Mouse (Mus musculus): Measurements from ENCODE around the gene Olfr150. TPM values are rescaled to one million over a fixed set of nuclear protein-coding genes. Genes with fewer than 3 reads are reported as not detected.
"Not testable (repeated sequence)": the region's sequence is repeated elsewhere in the genome, so short reads cannot be mapped to it uniquely, and the experiment has no call there.

The Olfr150 gene
- polyA plus RNA-seq (2014; fragmentation: Nextera tagmentation; extraction: Ambion mirVana), result not detected in 2 replicates

- no peaks in the 10 kb centered on the region for H3K9me3 ChIP-seq (ENCODE audit: control insufficient read depth, low read length)
- H3K9ac ChIP-seq (replicated peaks; ENCODE audit: low read depth, low read length), result no peak within 1 kb of the TSS
- no peaks in the 10 kb centered on the region for H3K4me1 ChIP-seq (ENCODE audit: control insufficient read depth, insufficient read depth, low read length)
- H3K27ac ChIP-seq (ENCODE audit: low read depth, low read length), result no peak within 1 kb of the TSS
- no peak within 1 kb of the TSS for H3K4me3 ChIP-seq (ENCODE audit: low read depth, low read length)
- H3K4me2 ChIP-seq (ENCODE audit: low read depth, low read length), result no peak within 1 kb of the TSS
- no peak for ATAC-seq (ENCODE audit: low read depth)
- H3K36me3 ChIP-seq (ENCODE audit: control insufficient read depth, insufficient read depth, low read length), result no peaks in the 10 kb centered on the region
- H3K27me3 ChIP-seq (ENCODE audit: control insufficient read depth, insufficient read depth, low read length), result no peaks in the 10 kb centered on the region
Observed at GRCm38 (mm10) chr9:39730678-39731077, at the start of gene Olfr150. Olfr150 (plus strand) TSS chr9:39730978.

GRCm38 (mm10) chr9:39701123-39701522 is 29.7 kb upstream of the Olfr150 start:
- 83% methylated on average over 7 of the region's 8 CpGs for WGBS
- H3K9me3 ChIP-seq (ENCODE audit: control insufficient read depth, low read length); H3K27ac ChIP-seq (ENCODE audit: low read depth, low read length); H3K4me3 ChIP-seq (ENCODE audit: low read depth, low read length); ATAC-seq (ENCODE audit: low read depth); H3K36me3 ChIP-seq (ENCODE audit: control insufficient read depth, insufficient read depth, low read length); H3K9ac ChIP-seq (replicated peaks; ENCODE audit: low read depth, low read length); H3K4me2 ChIP-seq (ENCODE audit: low read depth, low read length); H3K27me3 ChIP-seq (ENCODE audit: control insufficient read depth, insufficient read depth, low read length); H3K4me1 ChIP-seq (ENCODE audit: control insufficient read depth, insufficient read depth, low read length): not testable (repeated sequence)

GRCm38 (mm10) chr9:39707017-39707416 is 23.8 kb upstream of the Olfr150 start, which contains the start of gene Olfr149:
Olfr149 (minus strand) TSS chr9:39707117.
- H3K36me3 ChIP-seq (ENCODE audit: control insufficient read depth, insufficient read depth, low read length), result no peaks in the 10 kb centered on the region
- H3K9me3 ChIP-seq (ENCODE audit: control insufficient read depth, low read length), result no peaks in the 10 kb centered on the region
- no peaks in the 10 kb centered on the region for H3K4me1 ChIP-seq (ENCODE audit: control insufficient read depth, insufficient read depth, low read length)
- ATAC-seq (ENCODE audit: low read depth), result no peak
- no peaks in the 10 kb centered on the region for H3K27me3 ChIP-seq (ENCODE audit: control insufficient read depth, insufficient read depth, low read length)
- H3K4me2 ChIP-seq (ENCODE audit: low read depth, low read length), result no peak within 1 kb of the TSS
- no peak within 1 kb of the TSS for H3K4me3 ChIP-seq (ENCODE audit: low read depth, low read length)
- no peak within 1 kb of the TSS for H3K9ac ChIP-seq (replicated peaks; ENCODE audit: low read depth, low read length)
- H3K27ac ChIP-seq (ENCODE audit: low read depth, low read length), result no peak within 1 kb of the TSS

GRCm38 (mm10) chr9:39708958-39709357 is 21.8 kb upstream of the Olfr150 start:
- Histone ChIP-seq H3K27ac (ENCODE audit: low read depth, low read length) (no peak overlapping the region), H3K9ac (replicated peaks; ENCODE audit: low read depth, low read length) (no peak overlapping the region), H3K4me3 (ENCODE audit: low read depth, low read length) (no peak overlapping the region), H3K36me3 (ENCODE audit: control insufficient read depth, insufficient read depth, low read length) (no peaks in the 10 kb centered on the region), H3K27me3 (ENCODE audit: control insufficient read depth, insufficient read depth, low read length) (no peaks in the 10 kb centered on the region), H3K9me3 (ENCODE audit: control insufficient read depth, low read length) (no peaks in the 10 kb centered on the region), H3K4me2 (ENCODE audit: low read depth, low read length) (no peak overlapping the region), H3K4me1 (ENCODE audit: control insufficient read depth, insufficient read depth, low read length) (no peaks in the 10 kb centered on the region)
- WGBS, result 79% methylated on average over 3 of the region's 3 CpGs
- ATAC-seq (ENCODE audit: low read depth), result no peak

- H3K36me3 ChIP-seq (ENCODE audit: control insufficient read depth, insufficient read depth, low read length), result no peaks in the 10 kb centered on the region
- H3K9me3 ChIP-seq (ENCODE audit: control insufficient read depth, low read length), result no peaks in the 10 kb centered on the region
- no peaks in the 10 kb centered on the region for H3K4me1 ChIP-seq (ENCODE audit: control insufficient read depth, insufficient read depth, low read length)
- no peak within 1 kb of the TSS for H3K27ac ChIP-seq (ENCODE audit: low read depth, low read length)
- H3K27me3 ChIP-seq (ENCODE audit: control insufficient read depth, insufficient read depth, low read length), result no peaks in the 10 kb centered on the region
- no peak for ATAC-seq (ENCODE audit: low read depth)
- H3K4me2 ChIP-seq (ENCODE audit: low read depth, low read length), result no peak within 1 kb of the TSS
- H3K4me3 ChIP-seq (ENCODE audit: low read depth, low read length), result no peak within 1 kb of the TSS
- H3K9ac ChIP-seq (replicated peaks; ENCODE audit: low read depth, low read length), result no peak within 1 kb of the TSS
Observed at GRCm38 (mm10) chr9:39711053-39711452, 19.7 kb upstream of the Olfr150 start, which contains the start of gene Olfr965. Olfr965 (plus strand) TSS chr9:39711353.

- 92% methylated on average over 1 of the region's 1 CpGs for WGBS
- Histone ChIP-seq H3K9ac (replicated peaks; ENCODE audit: low read depth, low read length) (no peak overlapping the region), H3K27me3 (ENCODE audit: control insufficient read depth, insufficient read depth, low read length) (no peaks in the 10 kb centered on the region), H3K9me3 (ENCODE audit: control insufficient read depth, low read length) (no peaks in the 10 kb centered on the region), H3K4me2 (ENCODE audit: low read depth, low read length) (no peak overlapping the region), H3K36me3 (ENCODE audit: control insufficient read depth, insufficient read depth, low read length) (no peaks in the 10 kb centered on the region), H3K27ac (ENCODE audit: low read depth, low read length) (no peak overlapping the region), H3K4me1 (ENCODE audit: control insufficient read depth, insufficient read depth, low read length) (no peaks in the 10 kb centered on the region), H3K4me3 (ENCODE audit: low read depth, low read length) (no peak overlapping the region)
- ATAC-seq (ENCODE audit: low read depth), result no peak
Observed at GRCm38 (mm10) chr9:39740741-39741140, 10.0 kb downstream of the Olfr150 start.

- Histone ChIP-seq H3K27ac (ENCODE audit: low read depth, low read length) (no peak within 1 kb of the TSS), H3K9ac (replicated peaks; ENCODE audit: low read depth, low read length) (no peak within 1 kb of the TSS), H3K9me3 (ENCODE audit: control insufficient read depth, low read length) (no peaks in the 10 kb centered on the region), H3K4me3 (ENCODE audit: low read depth, low read length) (no peak within 1 kb of the TSS), H3K36me3 (ENCODE audit: control insufficient read depth, insufficient read depth, low read length) (no peaks in the 10 kb centered on the region), H3K27me3 (ENCODE audit: control insufficient read depth, insufficient read depth, low read length) (no peaks in the 10 kb centered on the region), H3K4me2 (ENCODE audit: low read depth, low read length) (no peak within 1 kb of the TSS), H3K4me1 (ENCODE audit: control insufficient read depth, insufficient read depth, low read length) (no peaks in the 10 kb centered on the region)
- no peak for ATAC-seq (ENCODE audit: low read depth)
Observed at GRCm38 (mm10) chr9:39745949-39746348, 15.2 kb downstream of the Olfr150 start, which contains the start of gene Olfr967. Olfr967 (plus strand) TSS chr9:39746249.

- Histone ChIP-seq H3K36me3 (ENCODE audit: control insufficient read depth, insufficient read depth, low read length) (no peaks in the 10 kb centered on the region), H3K4me3 (ENCODE audit: low read depth, low read length) (no peak overlapping the region), H3K4me2 (ENCODE audit: low read depth, low read length) (no peak overlapping the region), H3K4me1 (ENCODE audit: control insufficient read depth, insufficient read depth, low read length) (no peaks in the 10 kb centered on the region), H3K27me3 (ENCODE audit: control insufficient read depth, insufficient read depth, low read length) (no peaks in the 10 kb centered on the region), H3K9me3 (ENCODE audit: control insufficient read depth, low read length) (no peaks in the 10 kb centered on the region), H3K27ac (ENCODE audit: low read depth, low read length) (no peak overlapping the region), H3K9ac (replicated peaks; ENCODE audit: low read depth, low read length) (no peak overlapping the region)
- WGBS, result 80% methylated on average over 1 of the region's 1 CpGs
- ATAC-seq (ENCODE audit: low read depth), result no peak
Observed at GRCm38 (mm10) chr9:39746428-39746827, 15.7 kb downstream of the Olfr150 start.

- ATAC-seq (ENCODE audit: low read depth), result no peak
- no peak within 1 kb of the TSS for H3K4me3 ChIP-seq (ENCODE audit: low read depth, low read length)
- H3K9me3 ChIP-seq (ENCODE audit: control insufficient read depth, low read length), result no peaks in the 10 kb centered on the region
- 77% methylated on average over 1 of the region's 1 CpGs for WGBS
- H3K36me3 ChIP-seq (ENCODE audit: control insufficient read depth, insufficient read depth, low read length), result no peaks in the 10 kb centered on the region
- no peaks in the 10 kb centered on the region for H3K27me3 ChIP-seq (ENCODE audit: control insufficient read depth, insufficient read depth, low read length)
- no peaks in the 10 kb centered on the region for H3K4me1 ChIP-seq (ENCODE audit: control insufficient read depth, insufficient read depth, low read length)
- no peak within 1 kb of the TSS for H3K4me2 ChIP-seq (ENCODE audit: low read depth, low read length)
- H3K27ac ChIP-seq (ENCODE audit: low read depth, low read length), result no peak within 1 kb of the TSS
- H3K9ac ChIP-seq (replicated peaks; ENCODE audit: low read depth, low read length), result no peak within 1 kb of the TSS
Observed at GRCm38 (mm10) chr9:39783153-39783552, 52.4 kb downstream of the Olfr150 start, which contains the start of gene Olfr968. Olfr968 (minus strand) TSS chr9:39783253.

Measured in neural tube, embryonic 14.5 days (tissue).